Mouse (Mus musculus) liver, embryonic 14.5 days (tissue): ENCODE data around the gene Cnih1.
"Not testable (repeated sequence)": the region's sequence is repeated elsewhere in the genome, so short reads cannot be mapped to it uniquely, and the experiment has no call there.

Experiments used
- CTCF ChIP-seq: IDR thresholded peaks from 2 replicates; pipeline ENCODE4 v1.5.1; 2016; ENCODE audit warnings: antibody characterized with exemption, low read depth, control low read depth
- EP300 ChIP-seq: IDR thresholded peaks from 2 replicates; pipeline ENCODE4 v1.6.1; 2016; ENCODE audit warnings: antibody characterized with exemption, low read depth

DNA sequence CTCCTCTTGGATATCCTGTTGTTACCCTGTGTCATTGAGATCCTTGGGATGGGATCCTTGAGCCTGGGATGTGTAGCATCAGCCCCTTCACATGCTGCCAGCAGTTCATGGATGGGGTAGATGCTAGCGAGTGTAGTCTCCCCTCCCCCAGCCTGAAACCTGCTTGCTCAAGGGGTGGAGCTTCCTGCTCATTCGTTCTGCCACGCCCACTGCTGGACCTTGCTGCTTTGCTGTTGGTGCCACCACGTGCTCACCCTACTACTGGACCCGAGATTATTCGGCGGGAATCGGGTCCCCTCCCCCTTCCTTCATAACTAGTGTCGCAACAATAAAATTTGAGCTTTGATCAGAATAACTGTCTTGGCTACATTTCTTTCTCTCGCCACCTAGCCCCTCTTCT, 33.8 kb downstream of the Cnih1 start:
- not testable (repeated sequence) for TF ChIP-seq CTCF, EP300
